Mouse (Mus musculus): ENCODE data around the gene Ube2k. TPM values are rescaled to one million over a fixed set of nuclear protein-coding genes. Genes with fewer than 3 reads are reported as not detected.

Gene Ube2k
- polyA plus RNA-seq (2016; fragmentation: Nextera tagmentation; extraction: Ambion mirVana): 218 and 228 TPM in 2 replicates

GRCm38 (mm10) chr5:65536751-65537419 lies at the start of gene Ube2k, which contains the start of gene Smim14:
Gene Ube2k (plus strand): TSS chr5:65537233.
Gene Smim14 (minus strand): TSS chr5:65537184.
- WGBS: under 1% methylated on average over 66 of the region's 66 CpGs
- no peaks in the 10 kb centered on the region for H3K27me3 ChIP-seq (ENCODE audit: low read depth, poor library complexity, severe bottlenecking)

GRCm38 (mm10) chr5:65487381-65487780 lies 49.7 kb upstream of the Ube2k start:
- Histone ChIP-seq H3K27me3 (ENCODE audit: low read depth, poor library complexity, severe bottlenecking) (peaks cover 5% of the 10 kb centered on the region; the same call in 1 of the 2 replicates), H3K36me3 (no peaks in the 10 kb centered on the region; the same call in 1 of the 2 replicates), H3K9me3 (replicated peaks) (no peaks in the 10 kb centered on the region), H3K4me1 (peaks cover 12% of the 10 kb centered on the region), H3K27ac (no peak overlapping the region), H3K4me3 (no peak overlapping the region)
- DNase-seq (ENCODE audit: low spot score): no peak
- 88% methylated on average over 10 of the region's 10 CpGs for WGBS

More at GRCm38 (mm10) chr5:65536751-65537419, at the start of gene Ube2k, which contains the start of gene Smim14:
- peak; percentile 97 for DNase-seq (ENCODE audit: low spot score)
- Histone ChIP-seq H3K9me3 (replicated peaks) (no peaks in the 10 kb centered on the region), H3K4me1 (peaks cover 23% of the 10 kb centered on the region), H3K27ac (peak within 1 kb of the TSS; percentile 99), H3K4me3 (peak within 1 kb of the TSS; percentile 94), H3K36me3 (peaks cover 18% of the 10 kb centered on the region)

- 85% methylated on average over 7 of the region's 7 CpGs for WGBS
- Histone ChIP-seq H3K9me3 (replicated peaks) (no peaks in the 10 kb centered on the region), H3K4me3 (no peak overlapping the region), H3K4me1 (peaks cover 16% of the 10 kb centered on the region), H3K36me3 (no peaks in the 10 kb centered on the region; the same call in 1 of the 2 replicates), H3K27me3 (ENCODE audit: low read depth, poor library complexity, severe bottlenecking) (peaks cover 5% of the 10 kb centered on the region; the same call in 1 of the 2 replicates), H3K27ac (no peak overlapping the region)
- no peak for DNase-seq (ENCODE audit: low spot score)
Observed at GRCm38 (mm10) chr5:65488725-65489124, 48.3 kb upstream of the Ube2k start.

GRCm38 (mm10) chr5:65489830-65490229 lies 47.2 kb upstream of the Ube2k start:
- peaks cover 5% of the 10 kb centered on the region; the same call in 1 of the 2 replicates for H3K27me3 ChIP-seq (ENCODE audit: low read depth, poor library complexity, severe bottlenecking)
- H3K4me1 ChIP-seq: peaks cover 16% of the 10 kb centered on the region
- H3K9me3 ChIP-seq (replicated peaks): no peaks in the 10 kb centered on the region
- H3K27ac ChIP-seq: no peak overlapping the region
- WGBS: 85% methylated on average over 4 of the region's 4 CpGs
- no peak overlapping the region for H3K4me3 ChIP-seq
- no peak for DNase-seq (ENCODE audit: low spot score)
- no peaks in the 10 kb centered on the region; the same call in 1 of the 2 replicates for H3K36me3 ChIP-seq

GRCm38 (mm10) chr5:65491767-65492715 lies 45.0 kb upstream of the Ube2k start:
- Histone ChIP-seq H3K36me3 (no peaks in the 10 kb centered on the region; the same call in 1 of the 2 replicates), H3K4me1 (peaks cover 13% of the 10 kb centered on the region), H3K27me3 (ENCODE audit: low read depth, poor library complexity, severe bottlenecking) (peaks cover 5% of the 10 kb centered on the region; the same call in 1 of the 2 replicates), H3K9me3 (replicated peaks) (no peaks in the 10 kb centered on the region), H3K27ac (peak overlapping the region; percentile 93), H3K4me3 (peak overlapping the region; percentile 97)
- under 1% methylated on average over 57 of the region's 57 CpGs for WGBS
- DNase-seq (ENCODE audit: low spot score): peak; percentile 77

GRCm38 (mm10) chr5:65492716-65493531 lies 44.1 kb upstream of the Ube2k start, which contains the start of gene Gm43552:
Gene Gm43552 (minus strand): TSS chr5:65492833.
- DNase-seq (ENCODE audit: low spot score): peak; percentile 92
- H3K27ac ChIP-seq: peak within 1 kb of the TSS; percentile 93
- H3K27me3 ChIP-seq (ENCODE audit: low read depth, poor library complexity, severe bottlenecking): peaks cover 5% of the 10 kb centered on the region; the same call in 1 of the 2 replicates
- H3K4me3 ChIP-seq: peak within 1 kb of the TSS; percentile 97
- WGBS: under 1% methylated on average over 65 of the region's 69 CpGs
- H3K9me3 ChIP-seq (replicated peaks): no peaks in the 10 kb centered on the region
- no peaks in the 10 kb centered on the region; the same call in 1 of the 2 replicates for H3K36me3 ChIP-seq
- peaks cover 13% of the 10 kb centered on the region for H3K4me1 ChIP-seq

- no peak overlapping the region for H3K4me3 ChIP-seq
- no peaks in the 10 kb centered on the region for H3K27me3 ChIP-seq (ENCODE audit: low read depth, poor library complexity, severe bottlenecking)
- WGBS: 87% methylated on average over 7 of the region's 7 CpGs
Observed at GRCm38 (mm10) chr5:65500231-65500630, 36.8 kb upstream of the Ube2k start.

GRCm38 (mm10) chr5:65501407-65501806 lies 35.6 kb upstream of the Ube2k start:
- no peaks in the 10 kb centered on the region for H3K4me1 ChIP-seq
- no peak overlapping the region for H3K4me3 ChIP-seq
- H3K27ac ChIP-seq: no peak overlapping the region
- no peaks in the 10 kb centered on the region for H3K27me3 ChIP-seq (ENCODE audit: low read depth, poor library complexity, severe bottlenecking)
- H3K36me3 ChIP-seq: no peaks in the 10 kb centered on the region
- no peaks in the 10 kb centered on the region for H3K9me3 ChIP-seq (replicated peaks)
- no peak for DNase-seq (ENCODE audit: low spot score)
- 93% methylated on average over 9 of the region's 9 CpGs for WGBS

More at GRCm38 (mm10) chr5:65500231-65500630, 36.8 kb upstream of the Ube2k start:
- Histone ChIP-seq H3K9me3 (replicated peaks) (no peaks in the 10 kb centered on the region), H3K4me1 (no peaks in the 10 kb centered on the region), H3K27ac (no peak overlapping the region), H3K36me3 (no peaks in the 10 kb centered on the region)
- no peak for DNase-seq (ENCODE audit: low spot score)

- H3K4me3 ChIP-seq: no peak overlapping the region
- no peaks in the 10 kb centered on the region for H3K9me3 ChIP-seq (replicated peaks)
- no peaks in the 10 kb centered on the region for H3K36me3 ChIP-seq
- no peaks in the 10 kb centered on the region for H3K27me3 ChIP-seq (ENCODE audit: low read depth, poor library complexity, severe bottlenecking)
- no peak overlapping the region for H3K27ac ChIP-seq
- no peaks in the 10 kb centered on the region for H3K4me1 ChIP-seq
- 11% methylated on average over 8 of the region's 8 CpGs for WGBS
- DNase-seq (ENCODE audit: low spot score): peak; percentile 37
Observed at GRCm38 (mm10) chr5:65505786-65506185, 31.2 kb upstream of the Ube2k start.

GRCm38 (mm10) chr5:65508395-65508794 lies 28.6 kb upstream of the Ube2k start:
- H3K36me3 ChIP-seq: no peaks in the 10 kb centered on the region
- H3K9me3 ChIP-seq (replicated peaks): no peaks in the 10 kb centered on the region
- H3K27me3 ChIP-seq (ENCODE audit: low read depth, poor library complexity, severe bottlenecking): no peaks in the 10 kb centered on the region
- no peak for DNase-seq (ENCODE audit: low spot score)
- H3K27ac ChIP-seq: no peak overlapping the region
- H3K4me3 ChIP-seq: no peak overlapping the region
- WGBS: 84% methylated on average over 8 of the region's 8 CpGs
- no peaks in the 10 kb centered on the region for H3K4me1 ChIP-seq

GRCm38 (mm10) chr5:65513506-65513905 lies 23.5 kb upstream of the Ube2k start:
- Histone ChIP-seq H3K36me3 (no peaks in the 10 kb centered on the region), H3K27ac (no peak overlapping the region), H3K4me1 (peaks cover 4% of the 10 kb centered on the region; the same call in 1 of the 2 replicates), H3K9me3 (replicated peaks) (no peaks in the 10 kb centered on the region), H3K27me3 (ENCODE audit: low read depth, poor library complexity, severe bottlenecking) (no peaks in the 10 kb centered on the region), H3K4me3 (no peak overlapping the region)
- DNase-seq (ENCODE audit: low spot score): no peak
- WGBS: 81% methylated on average over 3 of the region's 3 CpGs
